Mouse (Mus musculus): Measurements from ENCODE around the gene Paxx. TPM values are rescaled to one million over a fixed set of nuclear protein-coding genes. Genes with fewer than 3 reads are reported as not detected.

Paxx gene
- total and polyA plus RNA-seq, 3 experiments = 13.9 to 16.2 (median 15.1) TPM

DNA sequence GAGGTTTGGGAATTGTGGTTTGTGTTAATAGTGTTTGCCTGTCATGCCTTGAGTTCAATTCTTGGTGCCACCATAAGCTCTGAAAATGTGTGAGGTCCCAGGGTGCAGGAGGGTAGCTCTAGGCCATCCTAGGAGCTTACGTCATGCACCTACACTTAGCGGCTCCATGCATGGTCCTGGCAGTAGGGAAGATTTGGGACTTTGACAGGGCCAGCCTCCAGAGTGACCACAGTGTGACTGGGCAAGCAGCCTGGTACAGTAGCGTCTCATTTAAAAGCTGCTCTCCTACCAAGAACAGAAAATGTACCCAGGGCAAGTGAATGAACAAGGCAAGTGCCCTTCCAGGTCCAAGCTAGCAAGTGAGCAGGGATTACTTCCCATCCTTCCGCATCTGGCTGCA, 45.0 kb upstream of the Paxx start:
- Histone ChIP-seq H3K9me3 (replicated peaks; ENCODE audit: low read length) (no peaks in the 10 kb centered on the region), H3K36me3 (replicated peaks in 1 of 2; ENCODE audit: control insufficient read depth in 1 of 2, insufficient read depth in 1 of 2, low read length in 1 of 2) (peaks cover 32 to 51% of the 10 kb centered on the region in 2 experiments), H3K4me2 (ENCODE audit: insufficient read depth, low read depth, poor library complexity, severe bottlenecking) (no peak overlapping the region), H3K79me2 (replicated peaks; ENCODE audit: control insufficient read depth, extremely low read depth, insufficient read depth, poor library complexity, severe bottlenecking) (peaks cover 7% of the 10 kb centered on the region; the same call in 1 of the 2 replicates), H3K4me1 (ENCODE audit: control insufficient read depth in 1 of 2, insufficient read depth in 2 of 2) (peaks cover 12 to 18% of the 10 kb centered on the region in 2 experiments), H3K27me3 (replicated peaks) (no peaks in the 10 kb centered on the region), H3K27ac (ENCODE audit: insufficient read depth, low read depth) (no peak overlapping the region), H3K9ac (ENCODE audit: insufficient read depth, low read depth) (no peak overlapping the region), H3K4me3 (replicated peaks in 1 of 3; ENCODE audit: low read depth in 2 of 3, low read length in 2 of 3, poor library complexity in 1 of 3) (no peak overlapping the region)
- TF ChIP-seq RAD21 (IDR thresholded peaks at IDR 0.05; ENCODE audit: low read depth, low read length) (no peak), MAZ (IDR thresholded peaks at IDR 0.05; ENCODE audit: low read depth, low read length) (no peak), NRF1 (IDR thresholded peaks at IDR 0.05; ENCODE audit: low read depth, low read length) (no peak), POLR2AphosphoS2 (IDR thresholded peaks at IDR 0.05; ENCODE audit: low read depth, low read length) (no peak), NELFE (IDR thresholded peaks at IDR 0.05; ENCODE audit: low read depth, low read length) (no peak)
- in situ Hi-C loops (cut with MboI; ENCODE audit: low pct_ligation_motif_present, low pct_unique_long_range_greater_than_20kb, low sequenced_read_pairs) = no loop called here
- dilution Hi-C loops (cut with MboI; ENCODE audit: extremely low pct_ligation_motif_present, extremely low pct_unique_long_range_greater_than_20kb, low sequenced_read_pairs) = no loop called here
- no peak for DNase-seq (ENCODE audit: extremely low read depth)

- Histone ChIP-seq H3K9me3 (replicated peaks; ENCODE audit: low read length) (no peaks in the 10 kb centered on the region), H3K4me2 (ENCODE audit: insufficient read depth, low read depth, poor library complexity, severe bottlenecking) (no peak overlapping the region), H3K4me1 (ENCODE audit: control insufficient read depth in 1 of 2, insufficient read depth in 2 of 2) (peaks cover 14 to 22% of the 10 kb centered on the region in 2 experiments), H3K9ac (ENCODE audit: insufficient read depth, low read depth) (no peak overlapping the region), H3K4me3 (replicated peaks in 1 of 3; ENCODE audit: low read depth in 2 of 3, low read length in 2 of 3, poor library complexity in 1 of 3) (no peak overlapping the region), H3K27ac (ENCODE audit: insufficient read depth, low read depth) (no peak overlapping the region), H3K27me3 (replicated peaks) (no peaks in the 10 kb centered on the region), H3K36me3 (replicated peaks in 1 of 2; ENCODE audit: control insufficient read depth in 1 of 2, insufficient read depth in 1 of 2, low read length in 1 of 2) (peaks cover 32 to 51% of the 10 kb centered on the region in 2 experiments), H3K79me2 (replicated peaks; ENCODE audit: control insufficient read depth, extremely low read depth, insufficient read depth, poor library complexity, severe bottlenecking) (peaks cover 8% of the 10 kb centered on the region; the same call in 1 of the 2 replicates)
- dilution Hi-C loops (cut with MboI; ENCODE audit: extremely low pct_ligation_motif_present, extremely low pct_unique_long_range_greater_than_20kb, low sequenced_read_pairs) (no loop called here), in situ Hi-C loops (cut with MboI; ENCODE audit: low pct_ligation_motif_present, low pct_unique_long_range_greater_than_20kb, low sequenced_read_pairs) (no loop called here)
- no peak for DNase-seq (ENCODE audit: extremely low read depth)
- TF ChIP-seq BHLHE40 (IDR thresholded peaks at IDR 0.05; ENCODE audit: low read depth, low read length) (no peak), ETS1 (conservative IDR thresholded peaks at IDR 0.05; ENCODE audit: low read depth, low read length) (no peak), JUN (IDR thresholded peaks at IDR 0.05; ENCODE audit: insufficient read depth, low read depth, low read length) (no peak), RAD21 (IDR thresholded peaks at IDR 0.05; ENCODE audit: low read depth, low read length) (no peak), ZC3H11A (IDR thresholded peaks at IDR 0.05; ENCODE audit: low read depth, low read length) (no peak), JUND (conservative IDR thresholded peaks at IDR 0.05; ENCODE audit: low read depth, low read length) (no peak), MAX (IDR thresholded peaks at IDR 0.05; ENCODE audit: low read length) (no peak), MYC (IDR thresholded peaks at IDR 0.05; ENCODE audit: low read depth, low read length) (no peak), POLR2AphosphoS2 (IDR thresholded peaks at IDR 0.05; ENCODE audit: low read depth, low read length) (no peak), USF1 (IDR thresholded peaks at IDR 0.05; ENCODE audit: low read depth, low read length) (no peak), GABPA (IDR thresholded peaks at IDR 0.05; ENCODE audit: insufficient replicate concordance, low read depth, low read length) (no peak), TBP (conservative IDR thresholded peaks at IDR 0.05; ENCODE audit: low read depth, low read length) (no peak), TCF12 (IDR thresholded peaks at IDR 0.05; ENCODE audit: low read depth, low read length) (no peak), EP300 (IDR thresholded peaks at IDR 0.05; ENCODE audit: low read length) (no peak)
Measured at GRCm38 (mm10) chr2:25505000-25505399, 44.1 kb upstream of the Paxx start.

All from CH12.LX (cell line).